Mouse (Mus musculus) hindbrain, postnatal 0 days (tissue): ENCODE data around the gene Tdrd12. TPM values are rescaled to one million over a fixed set of nuclear protein-coding genes. Genes with fewer than 3 reads are reported as not detected.
"Not testable (repeated sequence)": the region's sequence is repeated elsewhere in the genome, so short reads cannot be mapped to it uniquely, and the experiment has no call there.

ENCODE experiments used
- ATAC-seq: fragments of 200-750 bp; cut with Nextera tagmentation; 2 replicates; pipeline ENCODE4 v1.8.0; 2017; ENCODE audit warnings: mild to moderate bottlenecking, moderate TSS enrichment, moderate library complexity
- DNase-seq: peaks from one replicate; pipeline ENCODE4 v3.0.0-alpha.2; 2015; ENCODE audit warnings: low spot score
- H3K27ac ChIP-seq: fragments of 300-500 bp; sonication (generic); 2 replicates; pipeline ENCODE4 v1.5.1; 2014; ENCODE audit warnings: mild to moderate bottlenecking
- H3K27me3 ChIP-seq: fragments of 300-500 bp; sonication (generic); 2 replicates; pipeline ENCODE4 v1.6.1; 2014; ENCODE audit warnings: low read length, mixed read lengths; ENCODE audit not compliant: insufficient read depth
- H3K36me3 ChIP-seq: fragments of 300-500 bp; sonication (generic); 2 replicates; pipeline ENCODE4 v1.6.1; 2014; ENCODE audit warnings: low read length, mixed read lengths; ENCODE audit not compliant: insufficient read depth
- H3K4me1 ChIP-seq: fragments of 300-500 bp; sonication (generic); 2 replicates; pipeline ENCODE4 v1.6.1; 2014; ENCODE audit warnings: antibody characterized with exemption, low read length, mixed read lengths; ENCODE audit not compliant: insufficient read depth
- H3K4me2 ChIP-seq: fragments of 300-500 bp; sonication (generic); 2 replicates; pipeline ENCODE4 v1.6.1; 2014; ENCODE audit warnings: low read depth, mild to moderate bottlenecking, low read length, moderate library complexity, mixed read lengths
- H3K4me3 ChIP-seq: fragments of 300-500 bp; sonication (generic); 2 replicates; pipeline ENCODE4 v1.5.1; 2014; ENCODE audit warnings: low read length
- H3K9ac ChIP-seq: fragments of 300-500 bp; sonication (generic); replicated peaks from 2 replicates; pipeline ENCODE4 v1.6.1; 2014; ENCODE audit warnings: mild to moderate bottlenecking, low read length, moderate library complexity, mixed read lengths
- H3K9me3 ChIP-seq: fragments of 300-500 bp; sonication (generic); 2 replicates; pipeline ENCODE4 v1.6.1; 2016; ENCODE audit warnings: low read length, mixed read lengths
- CTCF ChIP-seq: IDR thresholded peaks from 2 replicates; pipeline ENCODE4 v1.5.1; 2016; ENCODE audit warnings: antibody characterized with exemption, control low read depth, low read depth
- WGBS: fragments of 180-500 bp; shearing (Covaris S2); extraction: QIAGEN DNeasy Blood & Tissue Kit; methylation state at CpG from one replicate; pipeline ENCODE4 v1.1.7; 2014; 5-methylcytosine and 5-hydroxymethylcytosine counted together
- polyA plus RNA-seq: library from polyadenylated mRNA; unstranded; fragments of >200 nt; fragmentation: Nextera tagmentation; extraction: Ambion mirVana; gene quantifications from 2 replicates; pipeline ENCODE4 v1.2.1, GENCODE M21; 2015
- total RNA-seq: library from RNA; depleted of rRNA; stranded (reverse); fragments of >200 nt; gene quantifications from 2 replicates; pipeline ENCODE4 v1.2.3, GENCODE M21; 2014

The Tdrd12 gene
- total and polyA plus RNA-seq, 2 experiments from 2014 or later: 0.68 to 1.2 TPM

- Histone ChIP-seq H3K36me3 (peaks cover 11% of the 10 kb centered on the region; the same call in 1 of the 2 replicates), H3K27ac (peak overlapping the region; percentile 98), H3K4me3 (peak overlapping the region; percentile 81), H3K4me1 (no peaks in the 10 kb centered on the region; the same call in 1 of the 2 replicates), H3K9me3 (no peaks in the 10 kb centered on the region), H3K4me2 (peak overlapping the region; percentile 98), H3K27me3 (no peaks in the 10 kb centered on the region), H3K9ac (peak overlapping the region; percentile 98)
- DNase-seq: peak; percentile 96
- under 1% methylated on average over 93 of the region's 93 CpGs for WGBS
- no peak for TF ChIP-seq CTCF
- ATAC-seq: peak; percentile 94
Measured at GRCm38 (mm10) chr7:35555224-35556204, 18.0 kb upstream of the Tdrd12 start.

DNA sequence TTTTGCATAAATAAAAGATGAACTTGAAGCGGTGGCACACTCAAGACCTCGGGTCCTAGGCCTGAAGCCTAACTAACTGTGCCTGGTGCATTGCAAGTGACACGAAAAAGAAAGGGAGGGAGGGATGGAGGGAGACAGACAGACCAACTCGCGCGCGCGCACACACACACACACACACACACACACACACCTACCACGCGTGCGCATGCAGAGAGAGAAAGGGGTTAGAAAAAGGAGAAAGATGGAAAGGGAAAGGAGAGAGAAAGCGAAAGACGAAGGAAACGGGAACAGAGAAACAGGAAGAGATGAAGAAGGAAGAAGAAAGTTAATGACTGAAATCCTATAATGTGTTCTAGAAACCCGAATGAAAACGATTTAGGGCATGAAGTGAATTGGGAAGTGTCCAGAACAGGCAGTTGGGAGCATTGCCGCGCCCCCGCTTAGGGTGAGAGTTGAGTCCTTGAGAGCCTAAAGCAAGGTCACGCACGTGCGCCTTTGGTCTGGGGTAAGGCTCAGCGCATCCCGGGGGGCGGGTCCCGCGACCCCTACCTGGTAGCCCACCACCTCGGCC is 17.1 kb upstream of the Tdrd12 start:
- peak; percentile 62 for DNase-seq
- WGBS: 4% methylated on average over 28 of the region's 28 CpGs
- peak; percentile 33; the same call in 1 of the 2 replicates for ATAC-seq

GRCm38 (mm10) chr7:35553751-35554604 is 16.4 kb upstream of the Tdrd12 start:
- H3K27me3 ChIP-seq: no peaks in the 10 kb centered on the region
- ATAC-seq (no peak), DNase-seq (peak; percentile 51)
- H3K9ac ChIP-seq: no peak overlapping the region; the same call in 1 of the 2 replicates
- H3K9me3 ChIP-seq: no peaks in the 10 kb centered on the region
- peak; percentile 39; the same call in 1 of the 2 replicates for TF ChIP-seq CTCF
- peak overlapping the region; percentile 81 for H3K4me3 ChIP-seq
- 63% methylated on average over 10 of the region's 10 CpGs for WGBS
- H3K27ac ChIP-seq: no peak overlapping the region
- H3K4me1 ChIP-seq: no peaks in the 10 kb centered on the region; the same call in 1 of the 2 replicates
- peak overlapping the region; percentile 98 for H3K4me2 ChIP-seq
- peaks cover 17% of the 10 kb centered on the region; the same call in 1 of the 2 replicates for H3K36me3 ChIP-seq

More for the DNA sequence above, 17.1 kb upstream of the Tdrd12 start:
- Histone ChIP-seq H3K4me3 (peak overlapping the region; percentile 81), H3K36me3 (peaks cover 17% of the 10 kb centered on the region; the same call in 1 of the 2 replicates), H3K4me1 (no peaks in the 10 kb centered on the region; the same call in 1 of the 2 replicates), H3K27ac (peak overlapping the region; percentile 98), H3K4me2 (peak overlapping the region; percentile 98), H3K9me3 (no peaks in the 10 kb centered on the region), H3K27me3 (no peaks in the 10 kb centered on the region), H3K9ac (peak overlapping the region; percentile 98)
- no peak for TF ChIP-seq CTCF

DNA sequence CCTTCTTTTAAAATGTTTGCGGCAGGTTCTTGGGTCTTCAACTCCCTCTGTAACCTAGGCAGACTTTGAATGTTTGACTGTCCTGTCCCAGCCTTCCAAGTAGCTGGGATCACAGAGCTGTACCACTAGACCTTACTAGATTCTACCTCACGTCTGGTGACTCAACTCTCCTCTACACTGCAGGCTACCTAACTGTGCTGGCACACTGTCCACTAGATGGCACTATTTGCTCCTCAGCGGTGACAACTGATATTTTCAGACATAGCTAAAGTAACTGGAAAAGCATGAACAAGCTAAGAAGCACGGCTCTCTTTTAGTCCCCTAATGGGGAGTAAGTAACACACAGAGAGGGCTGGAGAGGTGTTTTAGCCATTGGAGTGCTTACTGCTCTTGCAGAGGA is 8.3 kb upstream of the Tdrd12 start:
- H3K4me3 ChIP-seq: no peak overlapping the region
- H3K4me2 ChIP-seq: no peak overlapping the region
- no peaks in the 10 kb centered on the region for H3K9me3 ChIP-seq
- peaks cover 24% of the 10 kb centered on the region; the same call in 1 of the 2 replicates for H3K36me3 ChIP-seq
- H3K27ac ChIP-seq: no peak overlapping the region
- peak; percentile 93 for TF ChIP-seq CTCF
- H3K9ac ChIP-seq: no peak overlapping the region
- 33% methylated on average over 4 of the region's 4 CpGs for WGBS
- no peaks in the 10 kb centered on the region for H3K27me3 ChIP-seq
- ATAC-seq (peak; percentile 66; the same call in 1 of the 2 replicates), DNase-seq (peak; percentile 85)
- H3K4me1 ChIP-seq: no peaks in the 10 kb centered on the region

DNA sequence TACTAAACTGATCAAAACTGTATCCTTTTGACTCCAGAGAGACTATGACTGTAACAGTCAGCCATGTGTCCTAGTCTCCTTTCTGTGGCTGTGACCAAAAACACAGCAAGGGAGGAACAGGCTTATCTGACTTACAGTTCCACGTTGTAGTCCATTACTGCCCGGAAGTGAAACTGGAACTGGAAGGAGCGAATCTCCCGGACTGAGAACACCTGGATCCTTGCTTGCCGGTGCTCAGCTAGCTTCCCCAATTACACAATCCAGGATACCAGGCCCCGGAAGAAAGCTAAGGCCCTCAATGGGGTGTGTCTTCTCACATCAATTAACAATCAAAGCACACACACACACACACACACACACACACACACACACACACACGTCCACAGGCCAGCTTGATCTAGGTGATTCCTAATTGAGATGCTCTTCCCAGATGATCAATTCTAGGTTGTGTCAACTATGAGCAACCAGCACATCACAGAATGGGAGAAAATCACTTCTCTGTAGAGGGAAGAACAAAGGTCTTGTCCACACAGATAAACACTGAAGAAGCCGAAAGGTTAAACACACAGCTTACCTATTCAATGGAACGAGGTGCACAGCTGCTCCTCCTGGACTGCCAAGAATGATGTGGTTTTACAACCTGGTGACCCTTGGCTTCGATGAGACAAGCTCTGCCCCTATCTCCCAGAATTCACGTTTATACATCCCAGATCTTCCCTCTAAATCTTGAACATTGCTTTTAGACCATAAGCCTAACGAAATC is 1.6 kb downstream of the Tdrd12 start:
- 80% methylated on average over 12 of the region's 12 CpGs for WGBS
- DNase-seq: no peak
- Histone ChIP-seq H3K9ac (no peak overlapping the region), H3K36me3 (no peaks in the 10 kb centered on the region), H3K9me3 (no peaks in the 10 kb centered on the region), H3K4me3 (no peak overlapping the region), H3K27ac (no peak overlapping the region), H3K27me3 (no peaks in the 10 kb centered on the region), H3K4me1 (no peaks in the 10 kb centered on the region), H3K4me2 (no peak overlapping the region)
- TF ChIP-seq CTCF: no peak
- ATAC-seq: no peak

DNA sequence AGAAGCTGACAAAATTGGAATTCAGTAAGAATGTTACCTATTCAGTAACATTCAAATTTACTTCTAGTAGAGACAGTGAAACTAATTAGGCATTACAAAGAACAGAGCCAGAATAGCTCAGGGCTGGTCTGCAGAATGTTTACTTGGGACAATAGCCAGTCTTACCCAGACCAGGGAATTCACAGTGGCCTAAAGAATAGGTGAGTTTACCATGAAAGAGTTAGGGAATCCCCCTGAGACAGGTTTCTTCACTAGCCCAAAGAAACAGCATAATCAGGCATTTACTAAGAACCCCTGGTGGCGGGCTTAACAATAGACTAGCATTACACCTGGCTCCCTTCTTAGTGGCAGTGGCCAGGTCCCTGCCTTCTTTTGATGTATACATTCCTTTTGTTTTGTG is 7.0 kb downstream of the Tdrd12 start:
- H3K27me3 ChIP-seq, DNase-seq, H3K4me2 ChIP-seq, H3K4me3 ChIP-seq, H3K9ac ChIP-seq, H3K36me3 ChIP-seq, H3K9me3 ChIP-seq, H3K27ac ChIP-seq, H3K4me1 ChIP-seq, ATAC-seq: not testable (repeated sequence)
- WGBS: 67% methylated on average over 1 of the region's 1 CpGs
